Mouse (Mus musculus): ENCODE measurements around the gene Serpina1e.

Serpina1e gene

GRCm38 (mm10) chr12:103958798-103959197 is at the start of gene Serpina1e:
Serpina1e (minus strand) TSS chr12:103958975.
- DNase-seq: no peak

- DNase-seq: no peak
These were observed 45.9 kb upstream of the Serpina1e start for GRCm38 (mm10) chr12:104004689-104005088.

- no peak for DNase-seq
These were observed 44.5 kb upstream of the Serpina1e start for GRCm38 (mm10) chr12:104003238-104003612.

GRCm38 (mm10) chr12:104002569-104003237 is 43.9 kb upstream of the Serpina1e start:
- no peak for DNase-seq

GRCm38 (mm10) chr12:104000594-104000993 is 41.8 kb upstream of the Serpina1e start:
- DNase-seq: no peak

GRCm38 (mm10) chr12:103999611-104000010 is 40.8 kb upstream of the Serpina1e start:
- DNase-seq: no peak

- no peak for DNase-seq
These were observed 37.7 kb upstream of the Serpina1e start for GRCm38 (mm10) chr12:103996513-103996912.

- DNase-seq: peak; percentile 64 to 67
These were observed 36.7 kb upstream of the Serpina1e start for GRCm38 (mm10) chr12:103995292-103996072.

GRCm38 (mm10) chr12:103992945-103993344 is 34.2 kb upstream of the Serpina1e start:
- DNase-seq: no peak

- no peak for DNase-seq
These were observed 31.1 kb upstream of the Serpina1e start, which contains the start of gene Serpina11 for GRCm38 (mm10) chr12:103989857-103990256. Serpina11 (minus strand) TSS chr12:103989957.

- no peak for DNase-seq
These were observed 30.7 kb upstream of the Serpina1e start for GRCm38 (mm10) chr12:103989514-103989767.

GRCm38 (mm10) chr12:103988754-103989513 is 30.2 kb upstream of the Serpina1e start:
- no peak for DNase-seq

- DNase-seq: no peak
These were observed 27.1 kb upstream of the Serpina1e start for GRCm38 (mm10) chr12:103985868-103986267.

- DNase-seq: peak; percentile 23 to 35
These were observed 26.2 kb upstream of the Serpina1e start for GRCm38 (mm10) chr12:103984935-103985334.

- no peak for DNase-seq
These were observed 23.0 kb upstream of the Serpina1e start for GRCm38 (mm10) chr12:103981646-103982360.

- DNase-seq: no peak
These were observed 19.5 kb upstream of the Serpina1e start for GRCm38 (mm10) chr12:103978294-103978693.

- DNase-seq: no peak
These were observed 19.1 kb upstream of the Serpina1e start for GRCm38 (mm10) chr12:103977846-103978245.

- no peak for DNase-seq
These were observed 18.3 kb upstream of the Serpina1e start for GRCm38 (mm10) chr12:103977060-103977459.

GRCm38 (mm10) chr12:103971080-103971479 is 12.3 kb upstream of the Serpina1e start:
- DNase-seq: no peak

- DNase-seq: no peak
These were observed 10.9 kb upstream of the Serpina1e start for GRCm38 (mm10) chr12:103969577-103970116.

GRCm38 (mm10) chr12:103966761-103967160 is 8.0 kb upstream of the Serpina1e start:
- no peak for DNase-seq

GRCm38 (mm10) chr12:103963288-103963687 is 4.5 kb upstream of the Serpina1e start:
- no peak for DNase-seq

- no peak for DNase-seq
These were observed 4.1 kb upstream of the Serpina1e start for GRCm38 (mm10) chr12:103962860-103963259.

Measured in B cell, adult 2 months (primary cell).